Mouse (Mus musculus): Measurements from ENCODE around the gene Tubgcp2. TPM values are rescaled to one million over a fixed set of nuclear protein-coding genes. Genes with fewer than 3 reads are reported as not detected.

Tubgcp2 gene
- total and polyA plus RNA-seq, 3 experiments = 27.1 to 43.6 TPM; not detected in 1

DNA sequence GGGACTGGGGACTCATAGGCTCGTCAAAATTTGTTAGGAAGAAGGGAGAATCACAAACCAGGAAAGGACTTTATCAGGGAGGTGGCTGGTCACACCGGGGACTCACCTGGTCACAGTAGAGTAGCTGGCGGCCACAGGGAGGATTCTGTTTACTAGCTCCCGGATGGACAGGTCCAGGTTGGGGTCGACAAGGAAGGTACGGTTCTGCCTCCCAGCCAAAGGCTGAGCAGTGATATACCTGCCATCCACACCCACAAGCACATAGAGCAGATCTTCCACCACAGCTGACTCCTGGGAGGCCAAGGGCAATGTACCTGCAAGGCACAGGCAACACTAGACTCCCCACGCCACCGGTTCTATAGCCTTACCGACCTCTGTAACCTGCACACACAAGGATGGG is 28.7 kb downstream of the Tubgcp2 start:
- Histone ChIP-seq H3K27ac (ENCODE audit: control insufficient read depth, low read depth, low read length) (no peak overlapping the region), H3K79me2 (ENCODE audit: control insufficient read depth, insufficient read depth, low read length, poor library complexity) (no peaks in the 10 kb centered on the region), H3K4me3 (ENCODE audit: control insufficient read depth in 1 of 2, insufficient read depth in 1 of 2, low read depth in 2 of 2, low read length in 2 of 2) (no peak overlapping the region), H3K36me3 (ENCODE audit: control insufficient read depth in 1 of 2, insufficient read depth in 2 of 2, low read length in 2 of 2) (peaks cover 0 to 7% of the 10 kb centered on the region in 2 experiments; a peak in 1 of 4 replicates), H3K27me3 (ENCODE audit: control insufficient read depth in 1 of 2, insufficient read depth in 2 of 2, low read length in 2 of 2) (no peaks in the 10 kb centered on the region), H3K9ac (ENCODE audit: control insufficient read depth, low read depth, low read length, poor library complexity, severe bottlenecking) (no peak overlapping the region), H3K9me3 (replicated peaks; ENCODE audit: insufficient read depth, low read length) (no peaks in the 10 kb centered on the region), H3K4me1 (ENCODE audit: control insufficient read depth in 1 of 2, insufficient read depth in 2 of 2, low read length in 2 of 2) (no peaks in the 10 kb centered on the region)
- no peak for TF ChIP-seq SIN3A (IDR thresholded peaks at IDR 0.05; ENCODE audit: low read length)
- TF ChIP-seq USF1 (IDR thresholded peaks at IDR 0.05; ENCODE audit: low read depth, low read length) = no peak
- TF ChIP-seq GATA1 (IDR thresholded peaks at IDR 0.05; ENCODE audit: low read depth, low read length) = no peak
- TF ChIP-seq ZC3H11A (IDR thresholded peaks at IDR 0.05; ENCODE audit: low read depth, low read length) = no peak
- no peak for TF ChIP-seq MYB (IDR thresholded peaks at IDR 0.05; ENCODE audit: low read depth, low read length)
- TF ChIP-seq GABPA (IDR thresholded peaks at IDR 0.05; ENCODE audit: low read depth, low read length) = no peak
- TF ChIP-seq ZKSCAN1 (IDR thresholded peaks at IDR 0.05; ENCODE audit: low read depth, low read length) = no peak
- no peak for TF ChIP-seq MAX (IDR thresholded peaks at IDR 0.05; ENCODE audit: low read length)
- no peak for DNase-seq (ENCODE audit: low read depth, low spot score)

DNA sequence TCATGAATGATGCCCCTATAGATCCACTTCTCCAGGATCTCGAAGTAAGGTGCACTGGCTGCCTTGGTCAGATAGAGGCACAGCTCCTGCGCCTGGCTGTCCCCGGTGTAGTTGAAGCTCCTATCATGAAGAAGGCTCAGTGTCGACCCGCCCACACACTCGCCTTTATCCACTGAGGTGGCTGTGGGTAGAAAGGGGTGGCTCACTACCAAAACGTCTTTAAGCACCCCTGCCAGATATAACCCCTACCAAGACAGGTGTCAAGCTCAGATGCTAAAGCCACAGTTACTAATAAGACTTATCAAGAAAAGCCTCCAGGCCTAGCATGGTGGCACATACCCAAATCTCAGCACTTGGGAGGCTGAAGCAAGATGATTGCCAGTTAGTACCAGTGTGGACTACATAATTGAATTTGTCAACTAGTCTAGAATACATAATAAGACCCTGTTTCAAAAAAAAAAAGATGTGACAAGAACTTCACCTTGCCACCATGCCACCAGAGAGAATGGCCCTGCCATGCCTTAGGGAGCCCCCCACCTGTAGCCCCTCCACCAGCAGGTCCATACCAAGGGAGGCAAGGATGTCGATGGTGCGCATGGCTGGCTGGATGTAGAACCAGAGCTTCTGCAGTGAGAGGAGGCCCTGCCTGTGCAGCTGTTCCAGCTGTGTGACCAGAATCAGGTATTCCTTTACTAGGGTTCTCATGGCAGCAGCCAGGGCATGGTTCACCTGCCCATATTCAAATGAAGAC is 29.4 kb downstream of the Tubgcp2 start:
- Histone ChIP-seq H3K9ac (ENCODE audit: control insufficient read depth, low read depth, low read length, poor library complexity, severe bottlenecking) (no peak overlapping the region), H3K4me3 (ENCODE audit: control insufficient read depth in 1 of 2, insufficient read depth in 1 of 2, low read depth in 2 of 2, low read length in 2 of 2) (no peak overlapping the region), H3K9me3 (replicated peaks; ENCODE audit: insufficient read depth, low read length) (no peaks in the 10 kb centered on the region), H3K79me2 (ENCODE audit: control insufficient read depth, insufficient read depth, low read length, poor library complexity) (no peaks in the 10 kb centered on the region), H3K36me3 (ENCODE audit: control insufficient read depth in 1 of 2, insufficient read depth in 2 of 2, low read length in 2 of 2) (peaks cover 0 to 8% of the 10 kb centered on the region in 2 experiments; a peak in 1 of 4 replicates), H3K4me1 (ENCODE audit: control insufficient read depth in 1 of 2, insufficient read depth in 2 of 2, low read length in 2 of 2) (no peaks in the 10 kb centered on the region), H3K27me3 (ENCODE audit: control insufficient read depth in 1 of 2, insufficient read depth in 2 of 2, low read length in 2 of 2) (no peaks in the 10 kb centered on the region), H3K27ac (ENCODE audit: control insufficient read depth, low read depth, low read length) (no peak overlapping the region)
- TF ChIP-seq ZKSCAN1 (IDR thresholded peaks at IDR 0.05; ENCODE audit: low read depth, low read length) (no peak), POLR2AphosphoS5 (IDR thresholded peaks at IDR 0.05; ENCODE audit: borderline replicate concordance, low read depth, low read length) (no peak)
- DNase-seq (ENCODE audit: low read depth, low spot score) = no peak

DNA sequence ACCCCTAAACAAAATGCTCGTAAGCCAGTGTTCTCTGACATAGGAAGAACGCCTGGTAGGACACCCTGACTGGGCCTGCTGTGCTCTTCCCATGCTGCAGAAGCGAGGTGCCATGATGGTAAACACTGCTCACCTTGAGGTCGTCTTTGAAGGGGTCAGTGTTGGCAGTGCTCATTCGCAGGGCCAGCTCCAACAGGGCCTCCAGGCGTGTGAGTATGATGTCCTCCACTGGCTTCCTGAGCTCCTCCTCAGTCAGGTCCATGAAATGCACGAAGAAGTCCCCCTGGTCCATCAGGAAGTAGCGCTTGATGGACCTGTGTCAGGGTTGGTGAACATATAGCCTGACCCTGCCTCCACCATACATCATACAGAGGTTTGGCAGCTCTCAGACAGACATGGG is 31.8 kb downstream of the Tubgcp2 start:
- H3K4me1 ChIP-seq (ENCODE audit: control insufficient read depth in 1 of 2, insufficient read depth in 2 of 2, low read length in 2 of 2) = no peaks in the 10 kb centered on the region
- no peaks in the 10 kb centered on the region for H3K9me3 ChIP-seq (replicated peaks; ENCODE audit: insufficient read depth, low read length)
- H3K4me3 ChIP-seq (ENCODE audit: control insufficient read depth in 1 of 2, insufficient read depth in 1 of 2, low read depth in 2 of 2, low read length in 2 of 2) = no peak overlapping the region
- DNase-seq (ENCODE audit: low read depth, low spot score) = no peak
- H3K27ac ChIP-seq (ENCODE audit: control insufficient read depth, low read depth, low read length) = no peak overlapping the region
- peaks cover 0 to 4% of the 10 kb centered on the region in 2 experiments; a peak in 2 of 4 replicates for H3K36me3 ChIP-seq (ENCODE audit: control insufficient read depth in 1 of 2, insufficient read depth in 2 of 2, low read length in 2 of 2)
- no peak for TF ChIP-seq CTCF (IDR thresholded peaks at IDR 0.05 in 2 of 3, conservative IDR thresholded peaks at IDR 0.05 in 1 of 3; ENCODE audit: control insufficient read depth in 1 of 3, insufficient read depth in 1 of 3, low read depth in 2 of 3, low read length in 3 of 3, poor library complexity in 1 of 3, severe bottlenecking in 1 of 3)
- no peak for TF ChIP-seq HCFC1 (IDR thresholded peaks at IDR 0.05; ENCODE audit: low read depth, low read length)
- TF ChIP-seq EP300 (IDR thresholded peaks at IDR 0.05; ENCODE audit: low read depth in 1 of 2, low read length in 2 of 2) = no peak
- no peak for TF ChIP-seq TBP (IDR thresholded peaks at IDR 0.05; ENCODE audit: low read depth, low read length)
- no peak for TF ChIP-seq TAL1 (IDR thresholded peaks at IDR 0.05; ENCODE audit: low read length)
- no peak for TF ChIP-seq CHD1 (IDR thresholded peaks at IDR 0.05; ENCODE audit: low read depth, low read length)
- TF ChIP-seq MAFK (IDR thresholded peaks at IDR 0.05; ENCODE audit: borderline replicate concordance, low read depth, low read length) = no peak
- no peak for TF ChIP-seq POLR2AphosphoS5 (IDR thresholded peaks at IDR 0.05; ENCODE audit: borderline replicate concordance, low read depth, low read length)
- TF ChIP-seq MEF2A (IDR thresholded peaks at IDR 0.05; ENCODE audit: extremely low read depth, insufficient replicate concordance, low read depth, low read length, poor library complexity, severe bottlenecking) = no peak
- TF ChIP-seq MYB (IDR thresholded peaks at IDR 0.05; ENCODE audit: low read depth, low read length) = no peak
- TF ChIP-seq SMC3 (IDR thresholded peaks at IDR 0.05; ENCODE audit: low read depth, low read length) = no peak
- no peak for TF ChIP-seq MXI1 (IDR thresholded peaks at IDR 0.05; ENCODE audit: low read depth, low read length)
- TF ChIP-seq RAD21 (IDR thresholded peaks at IDR 0.05; ENCODE audit: low read depth, low read length) = no peak
- TF ChIP-seq ZNF384 (IDR thresholded peaks at IDR 0.05; ENCODE audit: low read depth, low read length) = no peak
- no peak for TF ChIP-seq RCOR1 (IDR thresholded peaks at IDR 0.05; ENCODE audit: low read depth, low read length)
- no peak for TF ChIP-seq GATA1 (IDR thresholded peaks at IDR 0.05; ENCODE audit: low read depth, low read length)
- no peak for TF ChIP-seq ELF1 (IDR thresholded peaks at IDR 0.05; ENCODE audit: low read depth, low read length)
- TF ChIP-seq POLR2AphosphoS2 (IDR thresholded peaks at IDR 0.05; ENCODE audit: low read length) = no peak
- no peak for TF ChIP-seq BHLHE40 (IDR thresholded peaks at IDR 0.05; ENCODE audit: borderline replicate concordance, low read depth, low read length)
- H3K79me2 ChIP-seq (ENCODE audit: control insufficient read depth, insufficient read depth, low read length, poor library complexity) = no peaks in the 10 kb centered on the region
- H3K27me3 ChIP-seq (ENCODE audit: control insufficient read depth in 1 of 2, insufficient read depth in 2 of 2, low read length in 2 of 2) = no peaks in the 10 kb centered on the region
- no peak overlapping the region for H3K9ac ChIP-seq (ENCODE audit: control insufficient read depth, low read depth, low read length, poor library complexity, severe bottlenecking)
